Mouse (Mus musculus) heart, postnatal 0 days (tissue): Measurements from ENCODE around the gene Cpeb3. TPM values are rescaled to one million over a fixed set of nuclear protein-coding genes. Genes with fewer than 3 reads are reported as not detected.
A peak's percentile ranks its signal among the peaks of the same experiment; 100 is the strongest.

Source experiments
- ATAC-seq: fragments of 200-750 bp; cut with Nextera tagmentation; 2 replicates; pipeline ENCODE4 v1.8.0; 2017; ENCODE audit warnings: low read depth, moderate number of reproducible peaks, moderate library complexity; ENCODE audit not compliant: insufficient read depth
- DNase-seq: peaks from one replicate; pipeline ENCODE4 v3.0.0-alpha.2; 2016; ENCODE audit warnings: low spot score
- H3K27ac ChIP-seq: fragments of 300-500 bp; sonication (generic); 2 replicates; pipeline ENCODE4 v1.5.1; 2014; ENCODE audit warnings: low read depth, mild to moderate bottlenecking
- H3K27me3 ChIP-seq: fragments of 300-500 bp; sonication (generic); 2 replicates; pipeline ENCODE4 v1.6.1; 2014; ENCODE audit warnings: low read length, mixed read lengths; ENCODE audit not compliant: control insufficient read depth, insufficient read depth
- H3K36me3 ChIP-seq: fragments of 300-500 bp; sonication (generic); replicated peaks from 2 replicates; pipeline ENCODE4 v1.6.1; 2014; ENCODE audit warnings: low read length, mixed read lengths; ENCODE audit not compliant: control insufficient read depth, insufficient read depth
- H3K4me1 ChIP-seq: fragments of 300-500 bp; sonication (generic); 2 replicates; pipeline ENCODE4 v1.6.1; 2014; ENCODE audit warnings: antibody characterized with exemption; ENCODE audit not compliant: control insufficient read depth, insufficient read depth
- H3K4me2 ChIP-seq: fragments of 300-500 bp; sonication (generic); 2 replicates; pipeline ENCODE4 v1.6.1; 2014; ENCODE audit warnings: low read depth, mild to moderate bottlenecking, low read length, moderate library complexity
- H3K4me3 ChIP-seq: fragments of 300-500 bp; sonication (generic); 2 replicates; pipeline ENCODE4 v1.5.1; 2014; ENCODE audit warnings: low read depth, low read length
- H3K9ac ChIP-seq: fragments of 300-500 bp; sonication (generic); replicated peaks from 2 replicates; pipeline ENCODE4 v1.6.1; 2014; ENCODE audit warnings: low read depth, low read length, mixed read lengths
- H3K9me3 ChIP-seq: fragments of 300-500 bp; sonication (generic); replicated peaks from 2 replicates; pipeline ENCODE4 v1.6.1; 2016; ENCODE audit warnings: low read length; ENCODE audit not compliant: control insufficient read depth
- CTCF ChIP-seq: IDR thresholded peaks from 2 replicates; pipeline ENCODE4 v1.5.1; 2016; ENCODE audit warnings: antibody characterized with exemption, control low read depth, low read depth
- EP300 ChIP-seq: IDR thresholded peaks from 2 replicates; pipeline ENCODE4 v1.6.1; 2016; ENCODE audit warnings: antibody characterized with exemption, low read depth
- WGBS: fragments of 180-500 bp; shearing (Covaris S2); extraction: QIAGEN DNeasy Blood & Tissue Kit; methylation state at CpG from one replicate; pipeline ENCODE4 v1.1.7; 2014; 5-methylcytosine and 5-hydroxymethylcytosine counted together
- polyA plus RNA-seq: library from polyadenylated mRNA; unstranded; fragments of >200 nt; fragmentation: Nextera tagmentation; extraction: Ambion mirVana; gene quantifications from 2 replicates; pipeline ENCODE4 v1.2.1, GENCODE M21; 2015
- total RNA-seq: library from RNA; depleted of rRNA; stranded (reverse); fragments of >200 nt; gene quantifications from 2 replicates; pipeline ENCODE4 v1.2.3, GENCODE M21; 2014; ENCODE audit warnings: low replicate concordance

The Cpeb3 gene
- total and polyA plus RNA-seq, 2 experiments from 2014 or later, result 13.7 to 21.8 TPM

GRCm38 (mm10) chr19:37110494-37110893 is 97.9 kb downstream of the Cpeb3 start:
- no peak overlapping the region for H3K9ac ChIP-seq
- H3K4me2 ChIP-seq, result no peak overlapping the region
- ATAC-seq, result no peak

GRCm38 (mm10) chr19:37109853-37110252 is 98.5 kb downstream of the Cpeb3 start:
- Histone ChIP-seq H3K4me3 (no peak overlapping the region), H3K36me3 (no peaks in the 10 kb centered on the region), H3K27me3 (no peaks in the 10 kb centered on the region), H3K4me1 (no peaks in the 10 kb centered on the region), H3K27ac (no peak overlapping the region), H3K9ac (no peak overlapping the region), H3K9me3 (no peaks in the 10 kb centered on the region), H3K4me2 (no peak overlapping the region)
- 85% methylated on average over 4 of the region's 4 CpGs for WGBS
- ATAC-seq, result no peak
- TF ChIP-seq EP300, result no peak
- TF ChIP-seq CTCF, result no peak
- DNase-seq, result no peak

More at GRCm38 (mm10) chr19:37110494-37110893, 97.9 kb downstream of the Cpeb3 start:
- no peak for DNase-seq
- H3K27me3 ChIP-seq, result no peaks in the 10 kb centered on the region
- no peaks in the 10 kb centered on the region for H3K36me3 ChIP-seq
- no peak overlapping the region for H3K4me3 ChIP-seq
- H3K27ac ChIP-seq, result no peak overlapping the region
- whole genome bisulfite sequencing, result 44% methylated on average over 1 of the region's 1 CpGs
- H3K9me3 ChIP-seq, result no peaks in the 10 kb centered on the region
- H3K4me1 ChIP-seq, result peaks cover 4% of the 10 kb centered on the region
- TF ChIP-seq EP300, result no peak
- TF ChIP-seq CTCF, result no peak

- Histone ChIP-seq H3K36me3 (no peaks in the 10 kb centered on the region), H3K9ac (no peak overlapping the region), H3K4me3 (no peak overlapping the region), H3K27me3 (no peaks in the 10 kb centered on the region), H3K4me1 (peaks cover 3% of the 10 kb centered on the region; the same call in 1 of the 2 replicates), H3K27ac (no peak overlapping the region), H3K9me3 (no peaks in the 10 kb centered on the region), H3K4me2 (no peak overlapping the region)
- DNase-seq, result no peak
- TF ChIP-seq EP300 (no peak), CTCF (no peak)
- ATAC-seq, result no peak; the same call in 1 of the 2 replicates
- WGBS, result 79% methylated on average over 2 of the region's 2 CpGs
Measured at GRCm38 (mm10) chr19:37100689-37101088, 107.7 kb downstream of the Cpeb3 start.

GRCm38 (mm10) chr19:37095666-37096330 is 112.6 kb downstream of the Cpeb3 start:
- Histone ChIP-seq H3K9ac (no peak overlapping the region), H3K4me2 (no peak overlapping the region), H3K27ac (no peak overlapping the region), H3K9me3 (no peaks in the 10 kb centered on the region), H3K36me3 (no peaks in the 10 kb centered on the region), H3K4me3 (no peak overlapping the region), H3K27me3 (no peaks in the 10 kb centered on the region), H3K4me1 (peaks cover 15% of the 10 kb centered on the region; the same call in 1 of the 2 replicates)
- 79% methylated on average over 4 of the region's 4 CpGs for WGBS
- ATAC-seq, result no peak
- DNase-seq, result no peak
- TF ChIP-seq EP300, result no peak
- TF ChIP-seq CTCF, result no peak

GRCm38 (mm10) chr19:37093181-37093580 is 115.2 kb downstream of the Cpeb3 start:
- no peaks in the 10 kb centered on the region for H3K9me3 ChIP-seq
- no peak overlapping the region for H3K4me3 ChIP-seq
- ATAC-seq (peak; percentile 71; the same call in 1 of the 2 replicates), DNase-seq (peak; percentile 61)
- H3K4me1 ChIP-seq, result peaks cover 16% of the 10 kb centered on the region; the same call in 1 of the 2 replicates
- no peak overlapping the region for H3K4me2 ChIP-seq
- TF ChIP-seq EP300, result no peak
- TF ChIP-seq CTCF, result no peak
- H3K36me3 ChIP-seq, result no peaks in the 10 kb centered on the region
- no peaks in the 10 kb centered on the region for H3K27me3 ChIP-seq
- H3K27ac ChIP-seq, result no peak overlapping the region; the same call in 1 of the 2 replicates
- no peak overlapping the region for H3K9ac ChIP-seq
- WGBS, result 61% methylated on average over 3 of the region's 3 CpGs
